Mouse (Mus musculus) spleen, adult 2 months (tissue): ENCODE measurements around the gene Hus1b.

Experiments used
- CTCF ChIP-seq: fragments of 200-500 bp; IDR thresholded peaks from 2 replicates; pipeline ENCODE4 v1.5.1; 2011; ENCODE audit warnings: mild to moderate bottlenecking, inconsistent platforms; ENCODE audit not compliant: insufficient read depth, insufficient read length, insufficient replicate concordance; ENCODE audit errors: extremely low read depth
- POLR2A ChIP-seq: fragments of 200-500 bp; IDR thresholded peaks from 2 replicates; pipeline ENCODE4 v1.6.1; 2011; ENCODE audit warnings: low read depth, low read length, inconsistent platforms

GRCm38 (mm10) chr13:30985275-30985597, 37.7 kb upstream of the Hus1b start:
- no peak for TF ChIP-seq POLR2A
- TF ChIP-seq CTCF: no peak
